Mouse (Mus musculus) gastrocnemius, postnatal 10 days (tissue): ENCODE results near the gene Drg2. TPM values are rescaled to one million over a fixed set of nuclear protein-coding genes. Genes with fewer than 3 reads are reported as not detected.

Experiments
- DNase-seq: peaks from one replicate; pipeline ENCODE4 v3.0.0; 2021; ENCODE audit warnings: mixed read lengths
- total RNA-seq, 2 experiments: library from RNA; stranded (reverse); gene quantifications; 2 replicates each; pipeline ENCODE4 v1.2.3; 2021

The Drg2 gene
- total RNA-seq, 2 experiments from 2014 or later = 32.6 to 34.0 TPM

- DNase-seq = no peak
Measured at GRCm38 (mm10) chr11:60469039-60469438, 14.6 kb downstream of the Drg2 start, which contains the start of gene Myo15. Myo15 (plus strand) TSS chr11:60469339.

- no peak for DNase-seq
Measured at GRCm38 (mm10) chr11:60470743-60471142, 16.4 kb downstream of the Drg2 start.

- DNase-seq = no peak
Measured at GRCm38 (mm10) chr11:60474534-60474933, 20.1 kb downstream of the Drg2 start.

GRCm38 (mm10) chr11:60475668-60476362, 21.4 kb downstream of the Drg2 start:
- no peak for DNase-seq

- no peak for DNase-seq
Measured at GRCm38 (mm10) chr11:60478121-60478520, 23.7 kb downstream of the Drg2 start.

- no peak for DNase-seq
Measured at GRCm38 (mm10) chr11:60486267-60486666, 31.9 kb downstream of the Drg2 start.

GRCm38 (mm10) chr11:60492726-60493125, 38.3 kb downstream of the Drg2 start:
- DNase-seq = no peak

GRCm38 (mm10) chr11:60495692-60496091, 41.3 kb downstream of the Drg2 start:
- no peak for DNase-seq

GRCm38 (mm10) chr11:60507281-60507680, 52.9 kb downstream of the Drg2 start:
- DNase-seq = no peak

DNA sequence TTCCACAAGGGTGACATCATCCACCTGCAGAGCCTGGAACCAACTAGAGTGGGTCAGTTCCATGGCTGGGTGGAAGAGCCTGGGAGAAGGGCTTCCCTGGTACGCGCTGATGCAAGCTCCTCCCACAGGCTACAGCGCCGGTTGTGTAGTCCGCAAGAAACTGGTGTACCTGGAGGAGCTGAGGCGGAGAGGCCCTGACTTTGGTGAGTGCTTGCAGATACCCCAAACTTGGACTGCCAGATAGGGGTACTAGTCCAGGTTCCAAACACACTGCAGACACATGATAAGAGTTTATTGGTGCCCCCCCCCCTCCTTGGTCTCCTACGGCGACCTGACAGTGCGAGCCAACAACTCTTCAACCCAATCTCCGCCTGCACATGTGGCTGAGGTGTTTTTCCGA, 54.6 kb downstream of the Drg2 start:
- no peak for DNase-seq

- no peak for DNase-seq
Measured at GRCm38 (mm10) chr11:60509500-60509899, 55.1 kb downstream of the Drg2 start.

GRCm38 (mm10) chr11:60511893-60512292, 57.5 kb downstream of the Drg2 start:
- no peak for DNase-seq

- DNase-seq = no peak
Measured at GRCm38 (mm10) chr11:60512520-60512919, 58.1 kb downstream of the Drg2 start.

- DNase-seq = no peak
Measured at GRCm38 (mm10) chr11:60514941-60515340, 60.5 kb downstream of the Drg2 start.

- no peak for DNase-seq
Measured at GRCm38 (mm10) chr11:60518305-60518704, 63.9 kb downstream of the Drg2 start.

Other genes with a start within 250 kb of the Drg2 start
- 10 to 100 TPM; 24.2 to 29.1 TPM for gene Srebf1, start 232.0 kb upstream of the Drg2 start, total RNA-seq
- gene Tom1l2, start 101.7 kb upstream of the Drg2 start, total RNA-seq = 10 to 100 TPM; 38.6 to 45.1 TPM
- gene Drc3, start 101.3 kb upstream of the Drg2 start, total RNA-seq = 1 to 10 TPM; 1.3 to 1.6 TPM
- gene Gid4, start 37.4 kb upstream of the Drg2 start, total RNA-seq = 10 to 100 TPM; 20.6 to 22.6 TPM
- 10 to 100 TPM; 29.8 to 37.0 TPM for gene Atpaf2, start 36.1 kb upstream of the Drg2 start, total RNA-seq
- under 1 TPM; 0.05 to 0.16 TPM for gene Myo15, start 14.7 kb downstream of the Drg2 start, total RNA-seq
- gene Alkbh5, start 81.8 kb downstream of the Drg2 start, total RNA-seq = 10 to 100 TPM; 73.2 to 73.7 TPM
- gene Llgl1, start 245.1 kb downstream of the Drg2 start, total RNA-seq = 10 to 100 TPM; 15.7 to 20.3 TPM